Mouse (Mus musculus): ENCODE measurements around the gene Cplx2.

The Cplx2 gene

DNA sequence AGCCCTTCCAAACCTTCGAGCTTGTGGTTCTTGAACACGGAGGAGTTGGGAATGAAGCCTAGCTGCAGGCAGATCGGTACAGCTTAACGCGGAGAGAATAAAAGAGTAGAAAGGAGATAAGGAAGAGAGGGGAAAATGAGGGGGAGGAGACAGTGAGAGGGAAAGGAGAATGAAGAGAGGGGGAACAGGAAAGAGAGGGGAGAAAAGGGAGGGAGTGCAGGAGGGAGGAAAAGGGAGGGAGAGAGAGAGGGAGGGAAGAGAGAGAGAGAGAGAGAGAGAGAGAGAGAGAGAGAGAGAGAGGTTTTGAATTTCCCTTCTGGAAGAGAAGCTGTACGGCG lies at the start of gene Cplx2:
TSS of gene Cplx2 (plus strand) at position 301 of the 338 bp plus-strand sequence.
- DNase-seq (ENCODE audit: low read depth, low spot score) = no peak

- no peak for DNase-seq (ENCODE audit: low read depth, low spot score)
Measured at GRCm38 (mm10) chr13:54322396-54323306, 48.5 kb upstream of the Cplx2 start.

DNA sequence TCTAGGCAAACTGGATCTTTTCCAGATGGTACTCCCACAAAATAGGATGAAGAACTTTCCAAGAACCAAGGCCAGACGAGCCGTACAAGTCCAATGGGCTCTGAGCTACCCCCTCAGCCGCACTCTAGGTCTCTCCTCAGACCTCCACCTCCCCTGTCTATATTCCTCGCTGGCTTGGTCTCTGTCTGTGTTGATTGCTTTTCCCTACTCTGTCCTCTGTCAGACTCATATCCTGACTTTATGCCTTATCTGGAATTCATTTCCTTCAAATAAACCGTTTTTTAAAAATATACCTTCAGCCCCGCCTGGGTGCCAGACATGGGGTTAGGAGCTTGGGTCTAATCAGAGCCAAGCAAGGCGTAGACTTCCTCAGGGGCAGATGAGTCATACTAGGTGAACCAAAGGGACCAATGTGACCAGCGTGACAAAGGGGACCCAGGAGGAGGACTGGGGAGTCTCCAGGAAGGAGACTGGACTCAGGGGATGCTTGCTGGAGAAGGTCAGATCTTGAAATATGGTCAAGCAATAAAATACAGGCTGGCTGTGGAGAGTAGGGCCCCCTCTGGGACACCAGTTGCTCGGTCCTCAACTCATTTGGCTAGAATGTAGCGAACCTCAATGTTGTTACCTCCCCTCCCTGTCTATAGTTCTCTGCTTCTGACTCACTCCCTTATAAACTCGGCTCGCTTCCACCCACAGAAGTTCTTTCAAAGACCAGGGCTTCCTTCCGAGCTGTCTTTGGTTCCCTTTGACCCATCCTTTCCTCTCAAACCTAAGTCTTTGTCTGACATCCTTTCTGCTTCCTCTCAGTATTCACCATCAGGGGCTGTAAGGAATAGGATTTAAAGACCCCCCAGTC lies 47.6 kb upstream of the Cplx2 start:
- DNase-seq (ENCODE audit: low read depth, low spot score) = no peak

- no peak for DNase-seq (ENCODE audit: low read depth, low spot score)
Measured at GRCm38 (mm10) chr13:54324178-54324577, 47.0 kb upstream of the Cplx2 start.

DNA sequence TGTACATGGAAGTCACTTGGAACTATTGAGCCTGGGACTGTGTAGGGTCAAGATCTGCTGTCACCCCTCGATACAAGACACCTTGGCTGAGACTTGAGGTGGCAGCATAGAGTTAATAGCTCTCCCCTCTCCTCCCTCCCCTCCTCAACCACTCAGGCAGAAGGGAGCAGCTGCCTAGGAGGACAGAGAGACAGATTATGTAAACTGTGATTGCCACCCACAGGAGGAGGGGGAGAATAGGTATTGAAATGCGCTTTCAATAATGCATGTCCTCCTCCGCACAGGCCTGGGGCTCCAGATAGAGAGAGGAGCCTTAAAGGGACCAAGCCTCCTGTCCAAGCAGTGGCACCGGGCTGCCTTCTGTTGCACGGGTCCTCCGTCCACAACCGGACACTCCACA lies 45.3 kb upstream of the Cplx2 start:
- peak; percentile 84 for DNase-seq (ENCODE audit: low read depth, low spot score)

DNA sequence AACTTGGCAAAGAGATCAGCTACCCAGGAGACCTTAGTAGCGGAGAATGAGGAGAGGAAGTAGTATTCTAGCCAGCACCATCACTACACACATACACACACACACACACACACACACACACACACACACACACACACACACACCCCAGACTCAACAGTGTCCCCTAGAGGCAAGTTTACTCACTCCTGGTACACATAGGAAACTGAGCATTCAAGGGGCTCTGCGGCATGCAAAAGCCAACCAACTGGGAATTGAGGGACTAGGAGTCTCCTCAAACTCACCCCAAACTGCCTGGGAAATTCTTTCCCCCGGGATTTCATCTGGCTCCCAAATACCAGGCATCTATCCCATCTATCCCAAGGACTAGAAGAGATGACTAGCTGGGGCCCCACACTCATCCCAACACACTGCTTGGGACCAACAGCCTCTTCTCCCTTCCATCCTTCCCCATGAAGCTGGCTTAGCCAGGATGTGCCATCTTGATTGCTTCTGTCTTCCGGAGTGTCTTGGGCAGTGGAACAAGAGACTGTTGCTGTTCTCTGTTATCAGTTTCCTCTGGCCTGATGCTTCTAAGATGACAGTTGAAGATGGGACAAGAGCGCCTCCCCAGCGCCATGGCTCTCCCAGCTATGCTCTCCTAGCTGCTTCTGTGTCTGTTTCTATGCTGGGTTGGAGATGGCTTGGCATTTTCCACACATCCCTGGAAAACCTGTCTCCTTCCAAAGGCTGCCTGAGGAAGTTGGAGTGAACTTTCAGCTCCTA lies 44.3 kb upstream of the Cplx2 start:
- DNase-seq (ENCODE audit: low read depth, low spot score) = no peak

DNA sequence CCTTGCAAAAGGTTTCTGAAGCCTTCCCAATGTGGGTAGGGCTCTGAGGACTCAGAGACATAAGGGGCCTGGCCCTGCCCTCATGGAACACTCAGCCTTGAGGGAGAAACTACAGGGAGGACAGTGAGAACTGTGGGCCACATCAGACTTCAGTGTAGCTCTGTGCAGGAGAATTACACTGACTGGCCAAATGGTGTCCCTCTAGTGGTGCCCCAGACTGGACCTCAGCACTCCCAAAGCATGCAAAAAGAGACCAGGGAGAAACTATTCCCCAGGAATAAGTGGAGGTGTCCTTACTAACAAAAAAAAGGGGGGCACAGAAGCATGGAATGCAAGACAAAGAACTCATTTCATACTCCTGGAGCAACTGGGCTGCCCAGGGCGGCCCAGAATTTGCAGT lies 43.1 kb upstream of the Cplx2 start:
- DNase-seq (ENCODE audit: low read depth, low spot score) = no peak

- no peak for DNase-seq (ENCODE audit: low read depth, low spot score)
Measured at GRCm38 (mm10) chr13:54328954-54329490, 42.1 kb upstream of the Cplx2 start.

- peak; percentile 65 for DNase-seq (ENCODE audit: low read depth, low spot score)
Measured at GRCm38 (mm10) chr13:54331825-54332675, 39.1 kb upstream of the Cplx2 start.

- no peak for DNase-seq (ENCODE audit: low read depth, low spot score)
Measured at GRCm38 (mm10) chr13:54332921-54333477, 38.1 kb upstream of the Cplx2 start.

DNA sequence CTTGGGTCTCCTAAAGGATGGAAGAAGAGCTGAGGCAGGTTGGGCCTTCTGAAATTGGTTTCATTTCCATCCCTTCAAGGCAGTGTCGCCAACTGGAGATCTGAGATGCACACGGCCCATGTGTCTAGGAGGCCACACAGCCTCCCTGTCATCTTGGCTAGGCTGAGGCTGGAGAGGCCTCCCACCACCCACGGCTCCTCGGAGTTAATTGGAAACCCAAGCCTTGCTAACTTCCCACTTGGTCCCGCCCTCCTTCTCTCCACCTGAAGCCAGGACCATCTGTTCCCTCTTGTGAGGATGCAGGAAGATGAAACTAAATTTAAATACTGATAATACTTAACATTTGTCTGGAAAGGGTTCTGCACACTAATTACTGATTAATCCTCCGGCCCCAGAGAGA lies 34.1 kb upstream of the Cplx2 start:
- DNase-seq (ENCODE audit: low read depth, low spot score) = no peak

DNA sequence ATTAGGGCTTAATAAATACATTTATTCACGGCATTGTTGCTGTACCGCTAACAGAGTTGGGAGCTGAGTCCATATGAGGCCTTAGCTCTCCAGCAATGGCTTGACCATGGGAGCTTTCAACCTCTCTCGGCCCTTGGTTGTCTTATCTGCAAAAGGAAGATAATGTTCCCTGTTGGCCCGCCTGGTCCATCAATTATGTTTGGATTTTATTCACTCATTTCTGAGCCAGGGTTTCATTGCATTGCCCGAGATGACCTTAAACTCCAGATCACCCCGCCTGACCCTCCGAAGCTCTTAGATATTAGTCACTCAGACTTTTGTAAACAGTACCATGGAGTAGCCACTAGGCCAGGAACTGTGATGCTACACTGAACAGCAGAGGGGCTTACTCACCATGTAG lies 33.6 kb upstream of the Cplx2 start:
- DNase-seq (ENCODE audit: low read depth, low spot score) = no peak

- DNase-seq (ENCODE audit: low read depth, low spot score) = no peak
Measured at GRCm38 (mm10) chr13:54338815-54339214, 32.3 kb upstream of the Cplx2 start.

- DNase-seq (ENCODE audit: low read depth, low spot score) = no peak
Measured at GRCm38 (mm10) chr13:54345885-54346647, 25.1 kb upstream of the Cplx2 start.

GRCm38 (mm10) chr13:54348011-54348410 lies 23.1 kb upstream of the Cplx2 start:
- DNase-seq (ENCODE audit: low read depth, low spot score) = no peak

DNA sequence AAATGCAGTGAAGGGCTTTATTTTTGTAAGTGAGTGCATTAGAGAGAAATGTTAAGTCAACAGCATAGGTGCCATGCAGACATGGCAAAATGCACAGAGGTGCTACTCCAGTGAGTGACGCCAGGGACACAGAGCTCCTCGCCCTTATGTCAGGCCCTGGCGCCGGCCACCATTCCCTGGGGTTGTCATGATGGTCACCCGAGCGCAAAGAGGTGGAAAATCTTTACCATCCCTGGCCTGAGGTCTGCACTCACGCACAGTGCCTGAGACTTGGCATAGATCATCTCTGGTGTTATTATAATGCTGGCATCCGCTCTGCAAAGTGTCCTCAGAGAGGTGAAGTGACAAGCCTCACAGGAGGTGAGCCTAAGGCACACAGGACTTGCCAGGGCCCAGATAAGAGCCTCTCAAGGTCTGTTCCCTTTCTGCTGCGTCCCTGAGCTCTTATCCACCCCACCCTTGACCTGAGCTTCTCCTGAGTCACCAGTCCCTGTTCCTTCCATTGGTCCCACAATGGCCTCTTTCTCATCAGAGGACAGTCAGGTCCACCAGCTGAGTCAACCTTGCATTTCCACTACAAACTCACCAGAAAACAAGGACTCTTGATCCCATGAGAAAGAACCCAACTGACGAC lies 21.9 kb upstream of the Cplx2 start:
- DNase-seq (ENCODE audit: low read depth, low spot score) = no peak

DNA sequence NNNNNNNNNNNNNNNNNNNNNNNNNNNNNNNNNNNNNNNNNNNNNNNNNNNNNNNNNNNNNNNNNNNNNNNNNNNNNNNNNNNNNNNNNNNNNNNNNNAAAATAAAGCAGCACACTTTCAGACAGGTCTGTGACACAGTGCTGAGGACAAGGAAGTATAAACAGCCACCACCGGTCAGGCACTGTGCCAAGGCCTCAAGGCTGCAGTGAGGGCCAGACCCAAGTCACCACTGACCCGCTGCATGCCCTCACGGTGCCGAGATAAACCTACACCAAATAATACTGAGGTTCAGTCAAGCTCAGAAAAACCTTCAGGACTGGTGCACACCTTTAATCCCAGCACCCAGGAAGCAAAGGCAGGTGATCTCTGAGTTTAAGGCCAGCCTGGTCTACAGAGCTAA lies 13.7 kb upstream of the Cplx2 start:
- DNase-seq (ENCODE audit: low read depth, low spot score) = no peak

GRCm38 (mm10) chr13:54359181-54359580 lies 12.0 kb upstream of the Cplx2 start:
- peak; percentile 81 for DNase-seq (ENCODE audit: low read depth, low spot score)

GRCm38 (mm10) chr13:54364686-54365085 lies 6.5 kb upstream of the Cplx2 start:
- peak; percentile 65 for DNase-seq (ENCODE audit: low read depth, low spot score)

Data from telencephalon, adult 2 months (tissue).